Mouse (Mus musculus) intestine, postnatal 0 days (tissue): ENCODE results near the gene Pde4d. TPM values are rescaled to one million over a fixed set of nuclear protein-coding genes. Genes with fewer than 3 reads are reported as not detected.

ENCODE experiments used
- ATAC-seq: fragments of 200-750 bp; cut with Nextera tagmentation; 2 replicates; pipeline ENCODE4 v1.8.0; 2017; ENCODE audit warnings: mild to moderate bottlenecking, moderate TSS enrichment, moderate library complexity
- H3K27ac ChIP-seq: fragments of 300-500 bp; sonication (generic); 2 replicates; pipeline ENCODE4 v1.5.1; 2014; ENCODE audit warnings: mild to moderate bottlenecking, low read depth, low read length, moderate library complexity
- H3K27me3 ChIP-seq: fragments of 300-500 bp; sonication (generic); replicated peaks from 2 replicates; pipeline ENCODE4 v1.6.1; 2014; ENCODE audit warnings: low read length, mixed read lengths; ENCODE audit not compliant: control insufficient read depth, insufficient read depth
- H3K36me3 ChIP-seq: fragments of 300-500 bp; sonication (generic); 2 replicates; pipeline ENCODE4 v1.6.1; 2014; ENCODE audit warnings: mild to moderate bottlenecking, moderate library complexity; ENCODE audit not compliant: control insufficient read depth, insufficient read depth
- H3K4me1 ChIP-seq: fragments of 300-500 bp; sonication (generic); replicated peaks from 2 replicates; pipeline ENCODE4 v1.6.1; 2014; ENCODE audit warnings: antibody characterized with exemption, low read length, mixed read lengths; ENCODE audit not compliant: control insufficient read depth, insufficient read depth
- H3K4me2 ChIP-seq: fragments of 300-500 bp; sonication (generic); replicated peaks from 2 replicates; pipeline ENCODE4 v1.6.1; 2014; ENCODE audit warnings: low read depth, mild to moderate bottlenecking, moderate library complexity
- H3K4me3 ChIP-seq: fragments of 300-500 bp; sonication (generic); 2 replicates; pipeline ENCODE4 v1.5.1; 2014; ENCODE audit warnings: low read depth, low read length
- H3K9ac ChIP-seq: fragments of 300-500 bp; sonication (generic); 2 replicates; pipeline ENCODE4 v1.6.1; 2014; ENCODE audit warnings: mild to moderate bottlenecking, low read depth, low read length
- H3K9me3 ChIP-seq: fragments of 300-500 bp; sonication (generic); 2 replicates; pipeline ENCODE4 v1.6.1; 2016; ENCODE audit warnings: mixed run types; ENCODE audit not compliant: control insufficient read depth
- CTCF ChIP-seq: sonication (generic); IDR thresholded peaks from 2 replicates; pipeline ENCODE4 v1.5.1; 2016; ENCODE audit warnings: low read depth, mild to moderate bottlenecking, control low read depth, antibody characterized with exemption, moderate library complexity
- WGBS: fragments of 180-500 bp; shearing (Covaris S2); extraction: QIAGEN DNeasy Blood & Tissue Kit; methylation state at CpG from one replicate; pipeline ENCODE4 v1.1.7; 2014; 5-methylcytosine and 5-hydroxymethylcytosine counted together
- polyA plus RNA-seq: library from polyadenylated mRNA; unstranded; fragments of >200 nt; fragmentation: Nextera tagmentation; extraction: Ambion mirVana; gene quantifications from 2 replicates; pipeline ENCODE4 v1.2.1, GENCODE M21; 2015

Pde4d gene
- polyA plus RNA-seq, 1 experiment from 2014 or later: 17.8 TPM

DNA sequence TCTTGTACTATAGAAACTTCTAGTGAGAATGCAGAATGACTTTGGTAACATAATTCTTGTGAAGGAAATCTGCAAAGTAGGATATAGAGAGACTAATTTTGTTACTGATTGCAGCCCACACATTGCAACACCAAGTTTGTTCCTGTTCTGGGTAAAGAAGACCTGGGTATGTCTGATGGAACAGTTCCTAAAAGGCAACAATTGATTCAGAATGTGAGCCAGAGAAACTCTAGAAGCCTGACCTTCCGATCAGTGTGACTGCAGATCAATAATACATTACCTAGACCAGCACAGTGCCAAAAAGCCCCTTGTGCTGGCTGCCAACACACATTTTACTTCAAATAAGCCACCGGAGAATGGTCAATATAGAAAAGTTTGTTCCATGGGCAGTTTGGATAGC is 930.4 kb downstream of the Pde4d start:
- H3K36me3 ChIP-seq: no peaks in the 10 kb centered on the region

DNA sequence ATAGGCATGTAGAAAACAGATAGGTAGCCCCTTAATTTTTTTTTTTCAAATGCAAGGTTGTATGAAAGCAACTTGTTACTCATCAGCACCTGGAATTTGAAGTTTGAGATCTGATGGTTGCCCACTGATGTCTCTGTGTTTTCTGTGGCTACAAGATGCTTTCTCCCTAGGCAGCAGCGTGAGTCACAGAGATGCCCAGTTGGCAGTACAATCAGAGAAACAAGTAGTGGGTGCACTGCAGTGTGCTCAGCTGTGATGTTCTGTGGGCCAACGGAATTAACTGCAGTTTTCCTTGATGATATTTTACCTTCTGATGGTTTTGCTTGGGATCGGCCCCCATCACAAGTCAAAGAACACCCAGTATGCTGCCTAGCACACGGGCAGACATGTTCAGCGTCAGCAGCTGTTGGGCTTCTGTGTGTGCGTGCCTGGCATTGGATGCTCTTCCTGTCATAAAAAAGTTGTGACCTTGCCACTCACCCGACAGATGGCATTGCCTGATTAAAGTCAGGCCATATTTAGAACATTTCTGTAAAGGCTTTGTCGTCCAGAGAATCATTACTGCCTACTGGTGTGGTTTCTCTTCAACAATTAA is 939.0 kb downstream of the Pde4d start:
- H3K4me3 ChIP-seq: no peak overlapping the region
- 75% methylated on average over 8 of the region's 8 CpGs for WGBS
- H3K9me3 ChIP-seq: no peaks in the 10 kb centered on the region
- no peaks in the 10 kb centered on the region for H3K36me3 ChIP-seq
- no peak for ATAC-seq
- no peak overlapping the region for H3K9ac ChIP-seq
- no peak overlapping the region for H3K4me2 ChIP-seq
- no peaks in the 10 kb centered on the region for H3K4me1 ChIP-seq
- no peak for TF ChIP-seq CTCF
- no peak overlapping the region for H3K27ac ChIP-seq
- no peaks in the 10 kb centered on the region for H3K27me3 ChIP-seq

More for the DNA sequence above, 930.4 kb downstream of the Pde4d start:
- no peaks in the 10 kb centered on the region for H3K27me3 ChIP-seq
- no peaks in the 10 kb centered on the region for H3K9me3 ChIP-seq
- H3K4me2 ChIP-seq: no peak overlapping the region
- no peak for TF ChIP-seq CTCF
- no peak overlapping the region for H3K9ac ChIP-seq
- H3K4me3 ChIP-seq: no peak overlapping the region
- H3K27ac ChIP-seq: no peak overlapping the region
- H3K4me1 ChIP-seq: no peaks in the 10 kb centered on the region
- WGBS: 91% methylated on average over 2 of the region's 2 CpGs
- ATAC-seq: no peak

DNA sequence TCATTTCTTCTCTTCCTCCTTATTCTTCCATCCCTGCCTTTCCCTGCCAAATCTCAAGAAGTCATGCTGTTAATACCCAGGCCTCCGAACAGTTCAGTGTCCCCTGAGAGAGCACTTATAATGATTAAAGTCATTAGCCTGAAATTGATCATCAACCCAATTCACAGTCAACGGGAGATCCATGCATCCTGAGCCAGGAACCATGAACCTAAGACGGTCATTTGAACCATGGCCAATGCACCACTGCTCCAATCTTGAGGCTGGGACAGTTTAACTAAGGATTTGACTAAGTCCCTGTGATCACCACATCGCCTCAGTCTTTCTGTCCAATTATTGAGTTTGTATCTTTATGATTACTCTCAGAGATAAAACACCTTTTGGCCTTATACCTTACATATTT is 952.6 kb downstream of the Pde4d start:
- no peaks in the 10 kb centered on the region for H3K36me3 ChIP-seq
- no peaks in the 10 kb centered on the region for H3K9me3 ChIP-seq
- no peak overlapping the region for H3K27ac ChIP-seq
- no peaks in the 10 kb centered on the region for H3K4me1 ChIP-seq
- H3K4me2 ChIP-seq: no peak overlapping the region
- ATAC-seq: no peak
- WGBS: 81% methylated on average over 4 of the region's 4 CpGs
- H3K9ac ChIP-seq: no peak overlapping the region
- no peaks in the 10 kb centered on the region for H3K27me3 ChIP-seq
- H3K4me3 ChIP-seq: no peak overlapping the region
- TF ChIP-seq CTCF: no peak

DNA sequence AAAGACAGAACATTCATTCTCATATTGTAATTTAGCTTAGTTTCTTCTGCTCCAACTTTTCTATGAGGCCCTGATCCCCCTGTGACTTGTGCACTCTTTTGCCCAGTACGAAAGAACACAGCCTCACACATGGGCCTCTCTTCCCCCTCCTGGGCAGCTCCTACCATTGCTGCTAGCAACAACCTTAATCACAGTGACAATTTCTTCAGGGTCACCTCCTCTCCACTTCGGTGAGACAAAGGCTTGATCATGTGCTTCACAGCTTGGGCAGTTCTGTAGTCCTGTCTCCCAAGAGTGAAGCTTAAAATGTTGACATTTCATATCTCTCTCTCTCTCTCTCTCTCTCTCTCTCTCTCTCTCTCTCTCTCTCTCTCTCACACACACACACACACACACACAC is 953.2 kb downstream of the Pde4d start:
- Histone ChIP-seq H3K9me3 (no peaks in the 10 kb centered on the region), H3K9ac (no peak overlapping the region), H3K36me3 (no peaks in the 10 kb centered on the region), H3K4me3 (no peak overlapping the region), H3K27ac (no peak overlapping the region), H3K4me1 (no peaks in the 10 kb centered on the region), H3K27me3 (no peaks in the 10 kb centered on the region), H3K4me2 (no peak overlapping the region)
- no peak for TF ChIP-seq CTCF
- 63% methylated on average over 2 of the region's 2 CpGs for WGBS
- ATAC-seq: no peak

DNA sequence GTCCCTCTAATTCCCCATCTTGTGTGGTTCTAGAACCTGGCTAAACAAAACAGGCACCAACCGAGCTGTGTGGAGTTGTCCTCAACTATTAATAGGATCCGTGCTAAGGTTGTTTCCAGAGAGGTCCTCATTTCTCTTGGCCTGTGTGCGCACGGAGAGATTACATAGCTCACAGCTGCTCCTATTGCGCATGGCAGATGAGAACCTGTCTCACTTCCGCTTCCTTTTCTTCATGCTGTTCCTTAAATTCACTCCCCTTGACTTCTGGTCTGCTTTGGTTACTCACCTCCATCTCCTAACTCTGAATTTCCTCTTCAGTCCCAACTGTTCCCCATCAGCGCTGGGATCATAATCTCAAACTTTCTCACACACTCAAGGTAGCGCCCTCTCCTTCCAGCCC is 956.6 kb downstream of the Pde4d start:
- H3K36me3 ChIP-seq: no peaks in the 10 kb centered on the region
- no peak overlapping the region for H3K9ac ChIP-seq
- H3K9me3 ChIP-seq: no peaks in the 10 kb centered on the region
- TF ChIP-seq CTCF: no peak
- H3K4me3 ChIP-seq: no peak overlapping the region
- H3K4me1 ChIP-seq: no peaks in the 10 kb centered on the region
- 86% methylated on average over 8 of the region's 8 CpGs for WGBS
- no peak for ATAC-seq
- no peaks in the 10 kb centered on the region for H3K27me3 ChIP-seq
- H3K27ac ChIP-seq: no peak overlapping the region
- no peak overlapping the region for H3K4me2 ChIP-seq

DNA sequence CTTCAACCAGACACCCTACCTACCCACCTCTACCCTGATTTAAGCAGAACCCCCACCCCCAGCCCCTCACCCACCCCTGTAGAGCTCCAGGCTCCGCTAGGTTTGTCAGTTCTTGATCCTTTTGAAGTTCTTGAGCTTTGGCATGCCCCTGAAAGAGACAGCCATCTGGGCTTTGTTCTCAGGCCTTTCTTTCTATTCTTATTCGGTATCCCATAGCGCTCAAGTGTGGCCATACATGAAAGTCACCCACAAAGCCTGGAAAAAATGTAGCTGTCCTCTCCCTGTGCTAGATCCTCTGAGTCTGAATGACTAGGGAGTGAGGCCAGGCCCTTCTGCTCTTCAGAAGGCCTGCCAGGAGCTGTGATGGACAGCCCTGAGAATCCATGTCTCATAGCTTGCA is 957.6 kb downstream of the Pde4d start:
- no peak for TF ChIP-seq CTCF
- H3K27ac ChIP-seq: no peak overlapping the region
- no peak overlapping the region for H3K4me3 ChIP-seq
- H3K36me3 ChIP-seq: no peaks in the 10 kb centered on the region
- H3K9me3 ChIP-seq: no peaks in the 10 kb centered on the region
- H3K27me3 ChIP-seq: no peaks in the 10 kb centered on the region
- no peak for ATAC-seq
- no peak overlapping the region for H3K4me2 ChIP-seq
- no peak overlapping the region for H3K9ac ChIP-seq
- WGBS: 89% methylated on average over 3 of the region's 3 CpGs
- no peaks in the 10 kb centered on the region for H3K4me1 ChIP-seq

DNA sequence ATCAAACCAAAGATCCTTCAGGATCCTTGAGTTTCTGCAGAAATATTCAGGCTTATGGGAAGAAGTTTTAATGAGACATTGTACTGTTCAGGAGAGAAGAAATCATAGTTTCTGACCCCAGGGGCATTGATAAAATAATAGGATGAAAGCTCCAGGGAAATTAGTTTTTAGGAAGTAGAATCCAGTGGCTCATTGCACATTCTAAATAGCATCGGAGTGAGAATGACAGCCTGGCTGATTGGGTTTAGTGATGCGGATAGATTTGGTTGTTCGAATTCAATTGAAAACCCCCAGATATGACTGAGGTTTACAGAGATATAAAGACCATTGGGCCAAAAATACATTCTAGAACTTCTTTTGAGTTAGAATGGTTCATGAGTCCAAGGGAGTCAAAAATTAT is 970.7 kb downstream of the Pde4d start:
- no peak for TF ChIP-seq CTCF
- H3K27ac ChIP-seq: no peak overlapping the region
- H3K4me3 ChIP-seq: no peak overlapping the region
- H3K27me3 ChIP-seq: no peaks in the 10 kb centered on the region
- no peaks in the 10 kb centered on the region for H3K4me1 ChIP-seq
- WGBS: 94% methylated on average over 3 of the region's 3 CpGs
- H3K4me2 ChIP-seq: no peak overlapping the region
- no peaks in the 10 kb centered on the region for H3K36me3 ChIP-seq
- no peak overlapping the region for H3K9ac ChIP-seq
- ATAC-seq: no peak
- no peaks in the 10 kb centered on the region for H3K9me3 ChIP-seq
